Mouse (Mus musculus) adrenal gland, adult 8-10 months (tissue): ENCODE measurements at regions not wholly inside any gene's neighbourhood (a gene's known extent, or its start where the extent isn't known, plus 50 kb on each side); places are given as distances from the start of the nearest gene placed in this dataset.

Experiments used
- DNase-seq: peaks from one replicate; pipeline ENCODE4 v3.0.0; 2022

DNA sequence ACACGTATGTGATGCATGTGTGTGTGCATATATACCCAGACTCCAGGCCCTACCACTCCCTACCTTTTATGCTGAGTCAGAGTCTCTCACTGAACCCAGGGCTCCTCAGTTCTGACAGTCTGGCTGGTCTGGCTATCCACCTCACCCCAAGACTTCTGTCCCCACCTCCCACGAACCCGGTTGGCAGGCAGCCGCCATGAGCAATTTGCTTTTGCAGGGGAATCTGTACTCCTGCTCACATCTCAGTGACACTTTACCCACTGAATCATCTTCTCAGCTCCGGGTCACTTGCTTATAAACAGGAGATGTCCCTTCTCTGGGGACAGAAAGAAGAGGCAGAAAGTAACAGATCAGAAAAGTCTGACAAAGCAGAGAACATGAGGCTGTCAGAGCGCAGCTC, 193.0 kb downstream of the Cdc5l start:
- no peak for DNase-seq

DNA sequence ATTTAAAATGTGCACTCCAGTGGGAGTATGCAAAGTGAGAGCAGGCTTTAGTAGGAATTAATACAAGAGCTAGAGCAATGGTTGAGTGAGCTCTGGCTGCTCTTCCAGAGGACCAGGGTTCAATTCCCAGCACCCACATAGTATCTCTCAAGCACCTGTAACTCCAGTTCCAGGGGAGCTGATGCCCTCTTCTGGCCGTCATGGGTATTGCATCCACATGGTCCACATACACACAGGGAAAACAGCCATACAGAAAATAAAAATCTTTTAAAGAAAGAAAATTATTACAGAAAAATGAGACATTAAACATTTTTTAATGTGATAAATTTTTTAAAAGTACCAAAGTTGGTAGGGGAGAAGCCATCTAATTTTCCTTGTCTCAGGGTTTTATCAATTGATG, 196.3 kb downstream of the Cdc5l start:
- DNase-seq = no peak

GRCm38 (mm10) chr17:45235401-45235800, 198.1 kb downstream of the Cdc5l start:
- DNase-seq = no peak

DNA sequence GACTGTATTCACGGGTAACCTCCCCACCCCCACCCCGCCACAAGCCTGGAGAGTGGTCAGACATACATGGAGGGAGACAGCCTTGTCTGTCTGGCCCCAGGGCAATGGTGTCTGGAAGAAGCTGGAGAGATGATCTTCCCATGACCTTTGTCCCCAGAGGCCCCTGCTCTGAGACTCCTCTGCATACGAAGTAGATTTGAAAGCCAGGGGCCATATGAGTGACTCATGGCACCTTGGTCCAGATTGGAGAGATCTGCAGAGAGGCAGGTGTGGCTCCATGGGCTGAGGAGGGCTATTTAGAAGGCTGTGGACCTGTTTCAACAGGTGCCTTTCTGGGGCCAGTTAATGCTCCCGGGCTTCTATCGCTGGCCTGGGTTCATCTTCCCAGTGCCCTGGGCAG, 200.7 kb downstream of the Cdc5l start:
- DNase-seq = no peak

- DNase-seq = no peak
These were observed 206.3 kb downstream of the Cdc5l start for GRCm38 (mm10) chr17:45227190-45227589.

DNA sequence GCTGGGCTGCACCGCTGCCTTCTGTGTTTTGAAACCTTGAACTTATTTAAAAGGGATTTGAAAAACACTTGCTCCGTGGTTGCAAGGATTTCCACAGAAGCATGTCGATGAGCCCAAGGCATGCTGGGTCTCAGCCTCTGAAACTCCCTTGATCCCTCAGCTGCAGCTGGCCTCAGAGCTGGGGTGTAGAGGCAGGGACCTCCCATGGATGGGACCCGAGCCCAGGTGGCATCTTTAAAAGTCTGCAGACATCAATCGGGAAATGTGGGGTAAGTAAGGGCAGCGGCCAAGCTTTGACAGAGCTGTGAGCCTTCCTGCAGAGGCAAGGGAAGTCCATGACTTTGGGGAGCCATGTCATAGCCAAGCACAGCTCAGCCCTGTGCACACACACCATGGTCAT, 207.1 kb downstream of the Cdc5l start:
- no peak for DNase-seq

GRCm38 (mm10) chr17:45221625-45222024, 211.9 kb downstream of the Cdc5l start:
- DNase-seq = no peak

DNA sequence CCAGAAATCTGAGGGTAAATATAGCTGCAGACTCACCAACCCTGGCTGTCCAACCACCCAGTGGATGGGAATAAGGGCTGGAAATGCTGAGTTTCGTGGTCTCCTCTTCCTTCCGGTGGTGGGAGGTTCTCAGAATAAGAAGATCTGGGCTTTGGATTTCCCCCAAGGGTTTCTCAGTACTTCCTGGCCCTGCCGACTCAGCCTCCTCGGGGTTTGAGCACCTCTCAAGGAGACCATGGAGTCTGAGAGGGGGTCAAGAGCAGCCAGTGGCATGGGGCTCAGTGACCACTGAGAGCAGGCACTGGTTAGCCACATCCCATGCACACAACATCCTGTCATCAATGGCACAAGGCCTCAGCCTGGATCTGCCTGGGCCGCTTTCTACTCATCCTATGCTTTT, 216.4 kb downstream of the Cdc5l start:
- DNase-seq = no peak

DNA sequence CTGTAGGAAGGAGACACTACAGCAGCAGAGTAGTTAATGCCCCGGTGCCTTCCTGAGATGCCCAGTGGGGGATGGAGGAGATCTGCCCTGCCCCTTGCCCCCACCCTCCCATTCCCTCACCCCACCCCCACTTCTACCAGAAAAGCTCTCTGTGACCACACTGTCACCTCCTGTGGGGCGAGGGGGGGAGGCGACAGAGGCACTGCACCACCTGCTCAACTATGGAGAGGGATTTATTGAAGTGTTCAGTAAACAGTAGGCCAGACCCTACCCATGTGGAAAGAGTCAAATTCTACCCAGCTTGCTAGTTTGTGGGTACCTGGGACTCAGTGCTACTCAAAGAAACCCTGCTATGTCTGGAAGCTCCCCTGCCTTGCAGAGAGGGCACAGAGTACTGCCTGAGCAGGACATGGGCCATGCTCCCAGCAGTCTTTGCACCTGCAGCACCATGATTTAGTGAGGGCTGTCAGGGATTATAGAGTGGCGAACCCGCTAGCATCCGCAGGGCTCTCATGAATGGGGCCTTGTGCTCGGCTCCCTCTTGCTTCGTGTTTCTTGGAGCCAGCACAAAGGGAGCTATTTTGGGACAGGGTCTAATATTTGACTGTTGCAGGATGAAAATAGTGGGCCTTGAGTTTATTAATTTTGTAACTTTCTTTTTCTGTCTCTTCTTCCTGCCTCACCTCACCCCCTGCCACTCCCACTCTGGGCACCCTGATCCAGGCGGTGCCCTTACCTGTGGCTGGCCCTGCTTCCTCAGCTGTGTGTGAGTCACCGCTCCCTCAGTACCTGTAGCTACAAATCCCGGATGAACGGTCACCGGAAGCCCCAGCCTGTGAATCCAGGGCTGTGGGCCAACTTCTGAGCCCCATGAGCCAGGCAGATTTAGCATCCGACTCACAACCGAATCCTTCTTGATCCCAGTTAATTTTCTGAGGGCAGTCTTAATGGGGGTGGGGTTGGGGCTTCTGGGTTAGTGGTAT, 218.2 kb downstream of the Cdc5l start:
- no peak for DNase-seq

DNA sequence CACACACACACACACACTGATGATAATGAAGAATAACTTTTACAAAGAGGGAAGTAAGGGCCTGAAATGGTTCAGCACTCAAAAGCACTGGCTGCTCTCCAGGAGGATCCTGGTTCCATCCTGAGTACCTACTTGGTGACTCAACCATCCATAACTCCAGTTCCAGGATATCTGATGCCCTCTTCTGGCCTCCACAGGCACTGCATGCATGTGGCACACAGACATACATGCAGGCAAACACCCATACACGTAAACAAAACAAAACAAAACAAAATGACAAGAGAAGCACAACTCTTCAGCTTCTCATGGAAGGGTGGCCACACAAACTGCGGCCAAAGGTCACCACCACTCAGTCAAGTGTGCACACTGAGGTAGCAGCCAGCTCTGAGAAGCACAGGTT, 222.6 kb downstream of the Cdc5l start:
- no peak for DNase-seq

DNA sequence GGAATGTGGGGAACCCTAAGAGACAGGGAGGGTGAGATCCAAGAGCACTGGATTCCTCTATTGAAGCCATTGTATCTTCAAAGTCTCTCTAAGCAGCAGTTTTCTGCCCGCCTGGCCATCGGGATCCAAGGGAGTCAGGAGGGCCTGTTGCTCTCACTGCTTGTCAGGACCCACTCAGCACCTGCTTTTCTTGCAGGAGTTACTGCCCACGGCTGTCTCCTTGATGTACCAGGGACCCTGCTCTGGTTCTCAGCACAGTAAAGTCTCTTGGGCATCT, 224.2 kb downstream of the Cdc5l start:
- no peak for DNase-seq

DNA sequence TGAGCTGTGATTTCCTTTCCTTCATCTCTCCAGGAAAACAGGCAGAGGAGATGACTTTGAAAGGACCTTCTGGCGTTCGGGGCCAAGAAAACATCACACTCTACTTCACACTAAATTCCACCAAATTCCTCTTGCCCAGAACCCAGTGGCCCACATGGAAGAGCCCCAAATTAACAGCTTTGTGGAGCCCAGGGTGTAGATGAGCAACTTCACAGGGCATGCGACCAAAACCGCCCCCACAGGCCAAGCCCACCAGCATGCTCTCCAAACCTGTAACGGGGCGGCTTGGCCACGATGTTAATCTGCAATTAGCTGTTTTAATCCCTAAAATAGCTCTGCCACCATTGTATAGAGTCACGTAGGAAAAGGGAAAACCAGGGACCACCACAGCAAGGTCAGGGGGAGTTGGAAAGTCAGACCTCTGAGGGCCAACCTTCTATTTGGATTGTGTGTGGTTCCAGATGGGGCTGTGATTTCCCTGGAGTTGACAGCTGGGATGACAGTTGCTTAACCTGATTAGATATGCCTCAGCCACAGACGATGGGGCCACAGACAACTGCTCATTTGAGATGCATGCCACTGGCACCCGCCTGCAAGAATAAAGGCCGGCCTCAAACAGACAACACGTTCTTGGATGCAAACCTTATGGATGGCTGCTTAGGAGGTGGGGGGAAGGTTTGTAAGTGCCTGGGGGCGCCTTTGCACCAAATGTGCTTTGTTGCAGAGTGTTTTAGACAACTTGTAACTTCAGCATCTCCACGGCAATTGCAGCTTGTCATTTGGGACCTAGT, 224.7 kb downstream of the Cdc5l start:
- DNase-seq = no peak

- DNase-seq = no peak
These were observed 237.8 kb downstream of the Cdc5l start for GRCm38 (mm10) chr17:45195779-45196178.

GRCm38 (mm10) chr17:45194786-45195281, 238.7 kb downstream of the Cdc5l start:
- no peak for DNase-seq

- DNase-seq = no peak
These were observed 240.0 kb downstream of the Cdc5l start for GRCm38 (mm10) chr17:45193456-45194025.

DNA sequence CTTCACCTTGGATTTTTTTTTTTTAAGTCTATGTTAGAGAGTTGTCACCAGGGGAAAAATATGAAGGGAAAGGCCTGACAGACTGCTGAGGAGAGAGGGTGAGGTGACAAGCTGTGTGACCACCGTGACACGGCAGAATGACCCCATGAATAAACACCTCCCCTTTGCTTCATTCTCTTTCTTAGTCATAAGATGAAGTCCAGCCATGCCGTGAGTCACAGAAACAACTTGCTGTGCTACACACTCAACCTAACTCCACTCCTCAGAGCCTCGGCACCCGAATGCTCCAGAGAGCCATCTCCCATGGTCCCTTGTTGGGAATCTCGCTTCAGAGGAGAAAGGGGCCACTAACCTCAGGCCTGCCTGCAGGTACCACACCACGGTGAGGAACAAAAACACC, 246.1 kb downstream of the Cdc5l start:
- no peak for DNase-seq

GRCm38 (mm10) chr17:45176340-45176739, 257.2 kb downstream of the Cdc5l start:
- DNase-seq = no peak

DNA sequence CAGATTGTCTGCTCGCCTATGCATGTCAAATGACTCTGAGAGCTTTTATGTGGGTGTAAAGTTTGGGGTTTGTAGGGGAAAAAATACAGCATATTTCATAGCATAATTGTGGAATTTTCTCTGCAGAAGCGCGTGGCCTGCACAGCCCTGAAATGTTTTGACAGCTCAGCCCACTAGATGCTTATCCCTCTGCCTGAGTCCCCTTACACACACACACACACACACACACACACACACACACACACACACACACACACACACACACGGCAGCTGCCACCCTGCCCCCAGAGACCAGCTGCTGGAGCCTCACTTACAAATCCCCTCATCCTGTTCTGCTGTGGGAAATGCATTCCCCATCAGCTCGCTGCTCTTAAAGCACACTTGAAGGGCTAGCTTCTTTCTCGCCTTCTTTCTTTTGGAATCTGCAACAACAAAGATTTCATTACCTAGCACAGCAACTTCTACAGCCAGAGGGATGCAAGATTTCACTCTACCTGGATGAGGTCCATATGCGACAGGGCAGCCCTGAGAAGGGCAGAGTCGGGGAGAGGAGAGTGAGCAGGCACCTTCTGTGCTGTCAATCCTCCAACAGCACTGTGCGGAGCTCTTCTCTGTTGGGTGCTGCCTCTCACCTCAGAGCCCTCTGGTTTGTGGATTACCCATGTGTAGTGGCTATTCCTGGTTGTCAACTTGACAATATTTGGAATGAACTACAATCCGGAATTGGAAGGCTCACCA, 264.1 kb downstream of the Cdc5l start:
- DNase-seq = no peak
